Mouse (Mus musculus) kidney, embryonic 14.5 days (tissue): ENCODE data around the gene Tmem151b. TPM values are rescaled to one million over a fixed set of nuclear protein-coding genes. Genes with fewer than 3 reads are reported as not detected.

Experiments
- ATAC-seq: fragments of 200-750 bp; cut with Nextera tagmentation; 2 replicates; pipeline ENCODE4 v1.8.0; 2017; ENCODE audit warnings: moderate number of reproducible peaks, mild to moderate bottlenecking, moderate TSS enrichment, moderate library complexity; ENCODE audit not compliant: low FRiP score, low TSS enrichment
- H3K27ac ChIP-seq: fragments of 300-500 bp; sonication (generic); 2 replicates; pipeline ENCODE4 v1.5.1; 2014; ENCODE audit warnings: low read depth, mild to moderate bottlenecking, low read length, moderate library complexity, mixed read lengths
- H3K27me3 ChIP-seq: fragments of 300-500 bp; sonication (generic); 2 replicates; pipeline ENCODE4 v1.6.1; 2014; ENCODE audit warnings: mild to moderate bottlenecking, low read length; ENCODE audit not compliant: control insufficient read depth, insufficient read depth
- H3K36me3 ChIP-seq: fragments of 300-500 bp; sonication (generic); 2 replicates; pipeline ENCODE4 v1.6.1; 2014; ENCODE audit warnings: low read length, mixed read lengths; ENCODE audit not compliant: control insufficient read depth, insufficient read depth
- H3K4me1 ChIP-seq: fragments of 300-500 bp; sonication (generic); 2 replicates; pipeline ENCODE4 v1.6.1; 2014; ENCODE audit warnings: low read length, mixed read lengths; ENCODE audit not compliant: control insufficient read depth, insufficient read depth
- H3K4me2 ChIP-seq: fragments of 300-500 bp; sonication (generic); replicated peaks from 2 replicates; pipeline ENCODE4 v1.6.1; 2014; ENCODE audit warnings: low read depth, mild to moderate bottlenecking, low read length
- H3K4me3 ChIP-seq: fragments of 300-500 bp; sonication (generic); 2 replicates; pipeline ENCODE4 v1.5.1; 2014; ENCODE audit warnings: mild to moderate bottlenecking, low read length
- H3K9ac ChIP-seq: fragments of 300-500 bp; sonication (generic); 2 replicates; pipeline ENCODE4 v1.6.1; 2014; ENCODE audit warnings: low read depth, mild to moderate bottlenecking, low read length, moderate library complexity
- H3K9me3 ChIP-seq: fragments of 300-500 bp; sonication (generic); 2 replicates; pipeline ENCODE4 v1.6.1; 2016; ENCODE audit warnings: low read length; ENCODE audit not compliant: control insufficient read depth
- WGBS: fragments of 180-500 bp; shearing (Covaris S2); extraction: QIAGEN DNeasy Blood & Tissue Kit; methylation state at CpG from one replicate; pipeline ENCODE4 v1.1.7; 2014; 5-methylcytosine and 5-hydroxymethylcytosine counted together
- polyA plus RNA-seq: library from polyadenylated mRNA; unstranded; fragments of >200 nt; fragmentation: Nextera tagmentation; extraction: Ambion mirVana; gene quantifications from 2 replicates; pipeline ENCODE4 v1.2.1, GENCODE M21; 2014

Gene Tmem151b
- polyA plus RNA-seq, 1 experiment from 2014 or later, result 1.7 TPM

GRCm38 (mm10) chr17:45515204-45515726 is 34.2 kb downstream of the Tmem151b start:
- 63% methylated on average over 15 of the region's 15 CpGs for WGBS
- Histone ChIP-seq H3K27ac (no peak overlapping the region), H3K36me3 (peaks cover 15% of the 10 kb centered on the region; the same call in 1 of the 2 replicates), H3K4me1 (no peaks in the 10 kb centered on the region), H3K9me3 (no peaks in the 10 kb centered on the region), H3K27me3 (no peaks in the 10 kb centered on the region), H3K4me2 (no peak overlapping the region), H3K4me3 (no peak overlapping the region), H3K9ac (no peak overlapping the region)
- no peak for ATAC-seq

- Histone ChIP-seq H3K4me1 (no peaks in the 10 kb centered on the region), H3K27me3 (no peaks in the 10 kb centered on the region), H3K4me3 (no peak overlapping the region), H3K9ac (no peak overlapping the region), H3K36me3 (peaks cover 22% of the 10 kb centered on the region; the same call in 1 of the 2 replicates), H3K4me2 (no peak overlapping the region), H3K27ac (no peak overlapping the region), H3K9me3 (no peaks in the 10 kb centered on the region)
- 87% methylated on average over 4 of the region's 4 CpGs for WGBS
- no peak for ATAC-seq
Observed at GRCm38 (mm10) chr17:45511757-45512156, 37.7 kb downstream of the Tmem151b start.

GRCm38 (mm10) chr17:45510871-45511270 is 38.6 kb downstream of the Tmem151b start:
- Histone ChIP-seq H3K9me3 (no peaks in the 10 kb centered on the region), H3K36me3 (peaks cover 19% of the 10 kb centered on the region; the same call in 1 of the 2 replicates), H3K27me3 (no peaks in the 10 kb centered on the region), H3K4me1 (no peaks in the 10 kb centered on the region), H3K27ac (no peak overlapping the region), H3K4me3 (no peak overlapping the region), H3K4me2 (no peak overlapping the region), H3K9ac (no peak overlapping the region)
- WGBS, result 95% methylated on average over 4 of the region's 4 CpGs
- ATAC-seq, result no peak

- Histone ChIP-seq H3K4me1 (no peaks in the 10 kb centered on the region), H3K4me3 (peak within 1 kb of the TSS; percentile 78), H3K4me2 (peak within 1 kb of the TSS; percentile 40), H3K27ac (0 out of 2 replicates have a peak within 1 kb of the TSS, but pooled peaks have one; percentile 53), H3K9me3 (no peaks in the 10 kb centered on the region), H3K9ac (peak within 1 kb of the TSS; percentile 72), H3K36me3 (peaks cover 19% of the 10 kb centered on the region; the same call in 1 of the 2 replicates), H3K27me3 (no peaks in the 10 kb centered on the region)
- peak; percentile 93 for ATAC-seq
- WGBS, result under 1% methylated on average over 42 of the region's 42 CpGs
Observed at GRCm38 (mm10) chr17:45506700-45507189, 42.7 kb downstream of the Tmem151b start, which contains the start of gene Aars2. Aars2 (plus strand) TSS chr17:45506841.

- no peaks in the 10 kb centered on the region for H3K27me3 ChIP-seq
- H3K36me3 ChIP-seq, result peaks cover 19% of the 10 kb centered on the region; the same call in 1 of the 2 replicates
- no peak overlapping the region for H3K4me2 ChIP-seq
- 73% methylated on average over 6 of the region's 6 CpGs for WGBS
- H3K27ac ChIP-seq, result no peak overlapping the region
- no peaks in the 10 kb centered on the region for H3K9me3 ChIP-seq
- H3K4me1 ChIP-seq, result no peaks in the 10 kb centered on the region
- H3K4me3 ChIP-seq, result no peak overlapping the region
- no peak overlapping the region for H3K9ac ChIP-seq
- ATAC-seq, result no peak
Observed at GRCm38 (mm10) chr17:45505941-45506465, 43.5 kb downstream of the Tmem151b start.

- 66% methylated on average over 5 of the region's 5 CpGs for WGBS
- H3K27ac ChIP-seq, result no peak overlapping the region
- no peaks in the 10 kb centered on the region for H3K27me3 ChIP-seq
- no peak overlapping the region for H3K4me2 ChIP-seq
- no peaks in the 10 kb centered on the region for H3K9me3 ChIP-seq
- H3K9ac ChIP-seq, result no peak overlapping the region
- no peaks in the 10 kb centered on the region for H3K4me1 ChIP-seq
- ATAC-seq, result no peak
- peaks cover 1% of the 10 kb centered on the region; the same call in 1 of the 2 replicates for H3K36me3 ChIP-seq
- no peak overlapping the region for H3K4me3 ChIP-seq
Observed at GRCm38 (mm10) chr17:45503301-45503973, 46.0 kb downstream of the Tmem151b start.

GRCm38 (mm10) chr17:45502324-45502723 is 47.2 kb downstream of the Tmem151b start:
- Histone ChIP-seq H3K9me3 (no peaks in the 10 kb centered on the region), H3K4me1 (no peaks in the 10 kb centered on the region), H3K9ac (no peak overlapping the region), H3K4me3 (no peak overlapping the region), H3K4me2 (no peak overlapping the region), H3K27ac (no peak overlapping the region), H3K27me3 (no peaks in the 10 kb centered on the region), H3K36me3 (no peaks in the 10 kb centered on the region)
- WGBS, result 66% methylated on average over 4 of the region's 4 CpGs
- ATAC-seq, result no peak

GRCm38 (mm10) chr17:45500981-45501380 is 48.5 kb downstream of the Tmem151b start:
- Histone ChIP-seq H3K9ac (no peak overlapping the region), H3K4me2 (no peak overlapping the region), H3K27me3 (no peaks in the 10 kb centered on the region), H3K36me3 (no peaks in the 10 kb centered on the region), H3K4me1 (no peaks in the 10 kb centered on the region), H3K9me3 (no peaks in the 10 kb centered on the region), H3K4me3 (no peak overlapping the region), H3K27ac (no peak overlapping the region)
- 34% methylated on average over 4 of the region's 4 CpGs for WGBS
- no peak for ATAC-seq

- H3K9me3 ChIP-seq, result no peaks in the 10 kb centered on the region
- H3K4me2 ChIP-seq, result no peak overlapping the region
- ATAC-seq, result no peak
- no peaks in the 10 kb centered on the region for H3K27me3 ChIP-seq
- WGBS, result 41% methylated on average over 2 of the region's 2 CpGs
- H3K4me3 ChIP-seq, result no peak overlapping the region
- no peak overlapping the region for H3K9ac ChIP-seq
- H3K27ac ChIP-seq, result no peak overlapping the region
- no peaks in the 10 kb centered on the region for H3K4me1 ChIP-seq
- H3K36me3 ChIP-seq, result no peaks in the 10 kb centered on the region
Observed at GRCm38 (mm10) chr17:45499516-45499915, 50.0 kb downstream of the Tmem151b start.
